Mouse (Mus musculus) olfactory bulb, adult 2 months (tissue): ENCODE measurements around the gene Olfr309.

Source experiments
- CTCF ChIP-seq: fragments of 200-500 bp; IDR thresholded peaks from 2 replicates; pipeline ENCODE4 v1.5.1; 2012; ENCODE audit warnings: low read depth, mild to moderate bottlenecking, low read length, moderate library complexity; ENCODE audit not compliant: insufficient read depth
- POLR2A ChIP-seq: fragments of 200-500 bp; IDR thresholded peaks from 2 replicates; pipeline ENCODE4 v1.6.1; 2012; ENCODE audit warnings: mild to moderate bottlenecking, low read depth, low read length, moderate library complexity; ENCODE audit not compliant: insufficient read depth

DNA sequence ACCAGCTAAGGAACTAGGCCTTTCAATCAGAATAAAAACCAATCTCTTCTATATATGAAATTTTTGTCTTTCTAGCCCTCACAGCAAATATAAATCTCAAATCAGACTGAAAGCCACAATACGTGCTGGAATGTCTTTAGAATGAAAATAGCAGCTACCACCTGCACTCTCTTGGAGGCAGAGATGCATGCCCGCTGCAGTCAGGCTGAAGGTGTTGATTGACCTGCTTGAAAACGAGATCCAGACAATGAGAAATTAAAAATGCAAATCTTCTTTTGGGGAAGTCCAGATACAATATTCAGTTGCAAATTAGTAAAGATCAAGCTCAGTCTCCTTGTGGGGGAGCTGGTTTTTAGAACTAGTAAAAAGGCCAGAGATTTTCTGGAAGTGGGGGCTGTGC is 30.7 kb upstream of the Olfr309 start:
- TF ChIP-seq POLR2A (no peak), CTCF (no peak)
